Mouse (Mus musculus): ENCODE data around the gene Vsig2. TPM values are rescaled to one million over a fixed set of nuclear protein-coding genes. Genes with fewer than 3 reads are reported as not detected.

The Vsig2 gene
- polyA plus RNA-seq, 1 experiment: 3.7 TPM

GRCm38 (mm10) chr9:37551751-37552531, 12.9 kb downstream of the Vsig2 start:
- DNase-seq (ENCODE audit: low read depth in 1 of 2, low spot score in 2 of 2): no peak
- no peak overlapping the region for H3K27ac ChIP-seq (ENCODE audit: insufficient read depth, low read length)
- H3K4me3 ChIP-seq (ENCODE audit: extremely low read depth, insufficient read depth, insufficient read length): peak overlapping the region; percentile 59
- peaks cover 6% of the 10 kb centered on the region; the same call in 1 of the 2 replicates for H3K27me3 ChIP-seq (ENCODE audit: control insufficient read depth, insufficient read depth, low read length)
- peaks cover 20% of the 10 kb centered on the region for H3K4me1 ChIP-seq (ENCODE audit: control insufficient read depth, insufficient read depth, insufficient read length)
- H3K36me3 ChIP-seq (ENCODE audit: control insufficient read depth, insufficient read depth, low read length): no peaks in the 10 kb centered on the region
- TF ChIP-seq CTCF (IDR thresholded peaks at IDR 0.05; ENCODE audit: extremely low read depth, insufficient read depth, insufficient read length, insufficient replicate concordance): no peak
- TF ChIP-seq POLR2A (IDR thresholded peaks at IDR 0.05; ENCODE audit: low read depth, low read length): no peak
- WGBS: 3% methylated on average over 23 of the region's 23 CpGs

GRCm38 (mm10) chr9:37552536-37553293, 13.7 kb downstream of the Vsig2 start, which contains the start of gene Nrgn:
Gene Nrgn (minus strand): TSS chr9:37552904.
- H3K4me1 ChIP-seq (ENCODE audit: control insufficient read depth, insufficient read depth, insufficient read length): peaks cover 20% of the 10 kb centered on the region
- TF ChIP-seq POLR2A (IDR thresholded peaks at IDR 0.05; ENCODE audit: low read depth, low read length) (no peak), CTCF (IDR thresholded peaks at IDR 0.05; ENCODE audit: extremely low read depth, insufficient read depth, insufficient read length, insufficient replicate concordance) (no peak)
- WGBS: 5% methylated on average over 31 of the region's 31 CpGs
- DNase-seq (ENCODE audit: low read depth in 1 of 2, low spot score in 2 of 2): peak in 1 of 2 experiments; percentile 50
- H3K27me3 ChIP-seq (ENCODE audit: control insufficient read depth, insufficient read depth, low read length): peaks cover 6% of the 10 kb centered on the region; the same call in 1 of the 2 replicates
- H3K4me3 ChIP-seq (ENCODE audit: extremely low read depth, insufficient read depth, insufficient read length): peak within 1 kb of the TSS; percentile 59
- H3K36me3 ChIP-seq (ENCODE audit: control insufficient read depth, insufficient read depth, low read length): no peaks in the 10 kb centered on the region
- H3K27ac ChIP-seq (ENCODE audit: insufficient read depth, low read length): no peak within 1 kb of the TSS

GRCm38 (mm10) chr9:37554279-37554678, 15.2 kb downstream of the Vsig2 start:
- WGBS: 15% methylated on average over 1 of the region's 1 CpGs
- no peak for TF ChIP-seq POLR2A (IDR thresholded peaks at IDR 0.05; ENCODE audit: low read depth, low read length)
- no peak for TF ChIP-seq CTCF (IDR thresholded peaks at IDR 0.05; ENCODE audit: extremely low read depth, insufficient read depth, insufficient read length, insufficient replicate concordance)

GRCm38 (mm10) chr9:37554838-37555748, 16.0 kb downstream of the Vsig2 start, which contains the start of gene Siae:
Gene Siae (plus strand): TSS chr9:37555698.
- H3K4me3 ChIP-seq (ENCODE audit: extremely low read depth, insufficient read depth, insufficient read length): no peak within 1 kb of the TSS
- WGBS: 31% methylated on average over 7 of the region's 7 CpGs
- TF ChIP-seq CTCF (IDR thresholded peaks at IDR 0.05; ENCODE audit: extremely low read depth, insufficient read depth, insufficient read length, insufficient replicate concordance): no peak
- TF ChIP-seq POLR2A (IDR thresholded peaks at IDR 0.05; ENCODE audit: low read depth, low read length): no peak
- H3K36me3 ChIP-seq (ENCODE audit: control insufficient read depth, insufficient read depth, low read length): no peaks in the 10 kb centered on the region
- peaks cover 6% of the 10 kb centered on the region; the same call in 1 of the 2 replicates for H3K27me3 ChIP-seq (ENCODE audit: control insufficient read depth, insufficient read depth, low read length)
- no peak within 1 kb of the TSS for H3K27ac ChIP-seq (ENCODE audit: insufficient read depth, low read length)
- H3K4me1 ChIP-seq (ENCODE audit: control insufficient read depth, insufficient read depth, insufficient read length): peaks cover 20% of the 10 kb centered on the region
- DNase-seq (ENCODE audit: low read depth in 1 of 2, low spot score in 2 of 2): no peak

More at GRCm38 (mm10) chr9:37554279-37554678, 15.2 kb downstream of the Vsig2 start:
- Histone ChIP-seq H3K27me3 (ENCODE audit: control insufficient read depth, insufficient read depth, low read length) (peaks cover 6% of the 10 kb centered on the region; the same call in 1 of the 2 replicates), H3K4me1 (ENCODE audit: control insufficient read depth, insufficient read depth, insufficient read length) (peaks cover 20% of the 10 kb centered on the region), H3K36me3 (ENCODE audit: control insufficient read depth, insufficient read depth, low read length) (no peaks in the 10 kb centered on the region), H3K27ac (ENCODE audit: insufficient read depth, low read length) (no peak overlapping the region), H3K4me3 (ENCODE audit: extremely low read depth, insufficient read depth, insufficient read length) (no peak overlapping the region)
- DNase-seq (ENCODE audit: low read depth in 1 of 2, low spot score in 2 of 2): no peak

GRCm38 (mm10) chr9:37556366-37556765, 17.3 kb downstream of the Vsig2 start:
- H3K27ac ChIP-seq (ENCODE audit: insufficient read depth, low read length): no peak overlapping the region
- TF ChIP-seq POLR2A (IDR thresholded peaks at IDR 0.05; ENCODE audit: low read depth, low read length): no peak
- 42% methylated on average over 3 of the region's 3 CpGs for WGBS
- peaks cover 20% of the 10 kb centered on the region for H3K4me1 ChIP-seq (ENCODE audit: control insufficient read depth, insufficient read depth, insufficient read length)
- H3K4me3 ChIP-seq (ENCODE audit: extremely low read depth, insufficient read depth, insufficient read length): no peak overlapping the region
- no peak for DNase-seq (ENCODE audit: low read depth in 1 of 2, low spot score in 2 of 2)
- H3K36me3 ChIP-seq (ENCODE audit: control insufficient read depth, insufficient read depth, low read length): no peaks in the 10 kb centered on the region
- 0 out of 2 replicates have a peak, but pooled peaks cover 4% of the 10 kb centered on the region for H3K27me3 ChIP-seq (ENCODE audit: control insufficient read depth, insufficient read depth, low read length)

DNA sequence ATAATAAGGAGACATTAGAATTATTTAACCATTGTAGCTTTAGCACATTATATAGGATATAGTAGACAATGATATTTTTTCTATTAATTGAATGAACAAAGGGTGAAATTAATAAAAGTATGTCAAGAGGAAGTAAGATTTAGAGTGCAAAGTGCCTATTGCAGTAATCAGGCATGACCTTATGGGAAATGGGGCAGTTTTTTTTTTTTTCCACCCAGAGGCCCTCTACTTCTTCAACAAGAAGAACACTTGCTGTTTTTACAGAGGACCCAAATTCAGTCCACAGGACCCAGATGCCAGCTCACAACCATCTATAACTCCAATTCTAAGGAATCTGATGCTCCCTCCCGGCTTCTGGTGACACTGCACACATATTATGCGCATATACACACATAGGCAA, 21.6 kb downstream of the Vsig2 start:
- 94% methylated on average over 2 of the region's 2 CpGs for WGBS
- no peak for DNase-seq (ENCODE audit: low read depth in 1 of 2, low spot score in 2 of 2)
- no peaks in the 10 kb centered on the region for H3K27me3 ChIP-seq (ENCODE audit: control insufficient read depth, insufficient read depth, low read length)
- H3K4me1 ChIP-seq (ENCODE audit: control insufficient read depth, insufficient read depth, insufficient read length): no peaks in the 10 kb centered on the region
- no peak overlapping the region for H3K27ac ChIP-seq (ENCODE audit: insufficient read depth, low read length)
- TF ChIP-seq POLR2A (IDR thresholded peaks at IDR 0.05; ENCODE audit: low read depth, low read length): no peak
- H3K4me3 ChIP-seq (ENCODE audit: extremely low read depth, insufficient read depth, insufficient read length): no peak overlapping the region
- no peaks in the 10 kb centered on the region for H3K36me3 ChIP-seq (ENCODE audit: control insufficient read depth, insufficient read depth, low read length)

Data from spleen, adult 2 months (tissue).